Mouse (Mus musculus) MEL (cell line): Measurements from ENCODE around the gene Gm20696.

Experiments
- USF1 ChIP-seq: IDR thresholded peaks from 2 replicates; pipeline ENCODE4 v1.6.1; 2014; ENCODE audit warnings: low read depth, mild to moderate bottlenecking, inconsistent platforms, low read length, improper control_type of control experiment, moderate library complexity
- ZC3H11A ChIP-seq: IDR thresholded peaks from 2 replicates; pipeline ENCODE4 v1.6.1; 2012; ENCODE audit warnings: low read depth, mild to moderate bottlenecking, inconsistent platforms, low read length, improper control_type of control experiment

DNA sequence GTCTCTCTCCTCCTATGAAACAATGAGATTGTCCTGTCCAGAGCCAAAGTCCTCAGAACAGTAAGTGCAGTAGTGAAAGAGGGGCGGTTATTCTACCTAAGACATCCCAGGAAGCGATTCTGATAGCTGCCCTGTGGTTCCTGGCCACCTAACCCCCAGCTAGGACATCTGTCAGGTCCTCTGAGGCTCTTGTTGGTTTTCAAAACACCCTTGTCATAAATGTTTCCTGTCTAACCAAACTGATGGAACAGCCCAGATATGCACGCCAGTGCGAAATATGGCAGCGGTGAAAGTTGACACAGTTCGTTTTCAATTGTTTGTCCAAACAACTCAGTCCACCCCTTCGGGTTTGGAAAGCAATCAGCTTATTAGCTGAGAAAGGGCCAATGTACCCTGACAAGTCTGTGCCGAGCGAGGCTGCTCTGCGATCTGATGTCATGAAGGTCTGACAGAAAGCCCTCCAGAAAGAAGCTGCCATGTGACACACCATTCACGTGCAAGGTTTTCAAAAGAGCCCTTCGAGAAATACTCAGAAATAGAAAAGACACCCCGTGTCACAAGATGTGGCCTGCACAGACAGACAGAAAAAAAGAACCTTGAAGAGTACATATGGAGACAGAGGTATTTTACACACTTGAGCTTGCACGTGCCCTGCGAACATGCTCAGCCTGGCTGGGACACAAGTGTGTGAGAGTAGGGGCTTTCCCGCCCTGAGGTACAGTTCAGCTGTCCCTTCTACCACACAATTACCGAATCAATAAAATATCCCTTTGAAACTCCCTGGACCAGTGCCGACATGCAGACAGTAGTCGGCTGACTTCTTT, 291.9 kb downstream of the Gm20696 start:
- TF ChIP-seq USF1 (no peak), ZC3H11A (no peak)
